Mouse (Mus musculus) frontal cortex, postnatal 14 days (tissue): ENCODE measurements around the gene Mrpl21.

Experiments used
- DNase-seq, 2 experiments: peaks; one replicate each; pipeline ENCODE4 v3.0.0; 2022; ENCODE audit warnings: low spot score in 2 of 2

Gene Mrpl21

GRCm38 (mm10) chr19:3282572-3283467 is at the start of gene Mrpl21, which contains the start of gene Ighmbp2:
Gene Mrpl21 (plus strand): TSS chr19:3282901.
Gene Ighmbp2 (minus strand): TSS chr19:3283017.
- peak; percentile 88 to 90 for DNase-seq

- DNase-seq: no peak
Measured at GRCm38 (mm10) chr19:3260016-3260415, 22.7 kb upstream of the Mrpl21 start.

GRCm38 (mm10) chr19:3260591-3260990 is 22.1 kb upstream of the Mrpl21 start:
- no peak for DNase-seq

- no peak for DNase-seq
Measured at GRCm38 (mm10) chr19:3261336-3261735, 21.4 kb upstream of the Mrpl21 start.

- DNase-seq: no peak
Measured at GRCm38 (mm10) chr19:3261764-3262525, 20.8 kb upstream of the Mrpl21 start.

- no peak for DNase-seq
Measured at GRCm38 (mm10) chr19:3264348-3264747, 18.4 kb upstream of the Mrpl21 start.

- peak in 1 of 2 experiments; percentile 2 for DNase-seq
Measured at GRCm38 (mm10) chr19:3265180-3265579, 17.5 kb upstream of the Mrpl21 start.

GRCm38 (mm10) chr19:3266136-3266535 is 16.6 kb upstream of the Mrpl21 start:
- DNase-seq: no peak

GRCm38 (mm10) chr19:3266676-3267075 is 16.0 kb upstream of the Mrpl21 start:
- peak in 1 of 2 experiments; percentile 0 for DNase-seq

- DNase-seq: peak in 1 of 2 experiments; percentile 1
Measured at GRCm38 (mm10) chr19:3267340-3267739, 15.4 kb upstream of the Mrpl21 start.

GRCm38 (mm10) chr19:3268218-3268980 is 14.3 kb upstream of the Mrpl21 start:
- DNase-seq: no peak

- no peak for DNase-seq
Measured at GRCm38 (mm10) chr19:3269279-3269678, 13.4 kb upstream of the Mrpl21 start.

- DNase-seq: no peak
Measured at GRCm38 (mm10) chr19:3269803-3270202, 12.9 kb upstream of the Mrpl21 start.

- DNase-seq: no peak
Measured at GRCm38 (mm10) chr19:3271366-3271765, 11.3 kb upstream of the Mrpl21 start.

- peak in 1 of 2 experiments; percentile 2 for DNase-seq
Measured at GRCm38 (mm10) chr19:3273331-3273730, 9.4 kb upstream of the Mrpl21 start.

GRCm38 (mm10) chr19:3275744-3276365 is 6.8 kb upstream of the Mrpl21 start:
- no peak for DNase-seq

- no peak for DNase-seq
Measured at GRCm38 (mm10) chr19:3281886-3282285, 815 bp upstream of the Mrpl21 start.

- no peak for DNase-seq
Measured at GRCm38 (mm10) chr19:3289006-3289405, 6.3 kb downstream of the Mrpl21 start.

GRCm38 (mm10) chr19:3292028-3292427 is 9.3 kb downstream of the Mrpl21 start:
- peak in 1 of 2 experiments; percentile 47 for DNase-seq

GRCm38 (mm10) chr19:3292993-3293392 is 10.3 kb downstream of the Mrpl21 start:
- DNase-seq: no peak

GRCm38 (mm10) chr19:3295245-3295644 is 12.5 kb downstream of the Mrpl21 start:
- no peak for DNase-seq
